Mouse (Mus musculus): ENCODE measurements at regions not wholly inside any gene's neighbourhood (a gene's known extent, or its start where the extent isn't known, plus 50 kb on each side); places are given as distances from the start of the nearest gene placed in this dataset.

DNA sequence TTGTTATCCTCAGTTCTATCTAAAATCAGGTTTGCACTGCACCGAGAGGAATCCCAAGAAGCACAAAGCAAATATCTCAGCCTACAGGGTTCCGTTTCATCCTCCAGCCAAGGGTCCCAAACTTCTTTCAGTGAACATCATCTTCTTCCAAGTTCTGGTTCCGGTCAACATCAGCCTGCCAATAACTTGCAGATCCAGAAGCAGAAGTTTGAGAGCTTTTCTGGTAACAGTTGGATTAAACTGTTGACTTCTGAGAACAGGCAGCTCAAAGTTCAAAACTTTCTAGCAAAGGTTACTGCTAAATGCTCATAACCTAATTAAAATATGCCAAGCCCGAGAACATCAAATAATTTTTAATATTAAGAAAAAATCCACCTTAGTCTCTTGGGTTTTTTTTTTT lies 237.0 kb upstream of the Gm37988 start:
- Histone ChIP-seq H3K4me3 (no peak overlapping the region), H3K27me3 (no peaks in the 10 kb centered on the region), H3K9ac (no peak overlapping the region), H3K27ac (no peak overlapping the region), H3K36me3 (no peaks in the 10 kb centered on the region), H3K9me3 (no peaks in the 10 kb centered on the region), H3K4me2 (no peak overlapping the region), H3K4me1 (0 out of 2 replicates have a peak, but pooled peaks cover 3% of the 10 kb centered on the region)
- no peak for ATAC-seq (ENCODE audit: insufficient number of reproducible peaks, insufficient read depth, low FRiP score, low TSS enrichment, low read depth)
- 88% methylated on average over 4 of the region's 4 CpGs for WGBS

DNA sequence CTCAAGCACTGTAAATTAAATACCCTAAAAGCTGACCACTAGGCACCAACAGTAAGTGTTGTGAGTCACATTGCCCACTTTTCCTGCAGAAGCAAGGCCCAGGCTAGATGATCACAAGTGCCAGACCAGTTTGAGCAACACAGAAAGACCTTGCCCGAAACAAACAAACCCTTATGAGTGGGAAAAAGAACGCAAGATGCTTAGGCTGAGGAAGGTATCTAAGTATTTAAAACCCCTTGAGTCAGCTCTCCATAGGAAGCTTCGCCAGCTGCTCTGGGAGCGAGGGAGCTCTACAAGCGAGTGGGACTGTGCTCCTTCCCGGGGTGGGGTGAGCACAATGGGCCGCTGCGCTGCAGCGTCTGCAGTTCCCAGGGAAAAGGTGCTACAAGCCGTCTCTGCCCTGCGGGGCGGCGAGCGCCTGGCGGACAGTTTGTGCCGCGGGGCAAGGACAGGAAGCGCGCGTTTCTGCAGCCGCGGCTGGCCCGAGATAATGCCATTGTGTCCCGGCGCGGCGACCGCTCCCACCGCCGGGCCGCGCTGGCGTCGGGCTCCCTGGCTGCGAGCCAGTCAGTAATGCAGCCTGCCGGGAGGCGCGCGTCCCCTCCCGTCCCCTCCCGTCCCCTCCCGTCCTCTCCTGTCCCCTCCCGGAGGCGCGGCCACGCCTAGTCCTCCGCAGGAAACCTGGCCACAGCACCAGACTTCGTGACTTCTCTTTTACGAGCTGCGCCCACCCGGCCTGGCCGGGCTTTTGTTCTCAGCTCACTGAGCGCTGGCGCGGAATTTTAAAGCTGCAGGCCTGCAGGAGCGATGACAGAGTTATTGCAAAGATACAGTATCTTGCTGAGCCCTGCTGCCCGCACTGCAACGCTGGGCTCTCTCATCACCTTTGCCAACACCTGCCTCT lies 236.1 kb upstream of the Gm37988 start:
- Histone ChIP-seq H3K36me3 (no peaks in the 10 kb centered on the region), H3K4me3 (peak overlapping the region; percentile 64), H3K9me3 (no peaks in the 10 kb centered on the region), H3K27ac (peak overlapping the region; percentile 51; the same call in 1 of the 2 replicates), H3K27me3 (no peaks in the 10 kb centered on the region), H3K4me2 (peak overlapping the region; percentile 87), H3K4me1 (0 out of 2 replicates have a peak, but pooled peaks cover 3% of the 10 kb centered on the region), H3K9ac (peak overlapping the region; percentile 83)
- WGBS: under 1% methylated on average over 58 of the region's 58 CpGs
- ATAC-seq (ENCODE audit: insufficient number of reproducible peaks, insufficient read depth, low FRiP score, low TSS enrichment, low read depth): peak; percentile 93

- peak overlapping the region; percentile 87 for H3K4me2 ChIP-seq
- H3K4me1 ChIP-seq: 0 out of 2 replicates have a peak, but pooled peaks cover 3% of the 10 kb centered on the region
- H3K9ac ChIP-seq: no peak overlapping the region
- peak overlapping the region; percentile 64; the same call in 1 of the 2 replicates for H3K4me3 ChIP-seq
- no peaks in the 10 kb centered on the region for H3K36me3 ChIP-seq
- no peaks in the 10 kb centered on the region for H3K27me3 ChIP-seq
- no peaks in the 10 kb centered on the region for H3K9me3 ChIP-seq
- WGBS: 38% methylated on average over 3 of the region's 3 CpGs
- no peak for ATAC-seq (ENCODE audit: insufficient number of reproducible peaks, insufficient read depth, low FRiP score, low TSS enrichment, low read depth)
- H3K27ac ChIP-seq: no peak overlapping the region
Observed at GRCm38 (mm10) chr1:4572311-4572710, 235.4 kb upstream of the Gm37988 start.

- Histone ChIP-seq H3K4me1 (0 out of 2 replicates have a peak, but pooled peaks cover 3% of the 10 kb centered on the region), H3K27ac (no peak overlapping the region), H3K9me3 (no peaks in the 10 kb centered on the region), H3K4me3 (no peak overlapping the region), H3K9ac (no peak overlapping the region), H3K27me3 (no peaks in the 10 kb centered on the region), H3K4me2 (no peak overlapping the region), H3K36me3 (no peaks in the 10 kb centered on the region)
- no peak for ATAC-seq (ENCODE audit: insufficient number of reproducible peaks, insufficient read depth, low FRiP score, low TSS enrichment, low read depth)
- WGBS: 55% methylated on average over 1 of the region's 1 CpGs
Observed at GRCm38 (mm10) chr1:4574101-4574500, 233.6 kb upstream of the Gm37988 start.

GRCm38 (mm10) chr1:4576957-4577356 lies 230.7 kb upstream of the Gm37988 start:
- H3K4me3 ChIP-seq: no peak overlapping the region
- WGBS: 70% methylated on average over 1 of the region's 1 CpGs
- no peaks in the 10 kb centered on the region for H3K36me3 ChIP-seq
- H3K9me3 ChIP-seq: no peaks in the 10 kb centered on the region
- no peak overlapping the region for H3K4me2 ChIP-seq
- H3K27me3 ChIP-seq: no peaks in the 10 kb centered on the region
- H3K27ac ChIP-seq: no peak overlapping the region
- no peak overlapping the region for H3K9ac ChIP-seq
- no peaks in the 10 kb centered on the region for H3K4me1 ChIP-seq
- no peak for ATAC-seq (ENCODE audit: insufficient number of reproducible peaks, insufficient read depth, low FRiP score, low TSS enrichment, low read depth)

- no peaks in the 10 kb centered on the region for H3K9me3 ChIP-seq
- no peak for ATAC-seq (ENCODE audit: insufficient number of reproducible peaks, insufficient read depth, low FRiP score, low TSS enrichment, low read depth)
- no peak overlapping the region for H3K27ac ChIP-seq
- no peaks in the 10 kb centered on the region for H3K4me1 ChIP-seq
- H3K27me3 ChIP-seq: no peaks in the 10 kb centered on the region
- no peak overlapping the region for H3K9ac ChIP-seq
- no peak overlapping the region for H3K4me2 ChIP-seq
- H3K36me3 ChIP-seq: no peaks in the 10 kb centered on the region
- no peak overlapping the region for H3K4me3 ChIP-seq
Observed at GRCm38 (mm10) chr1:4582534-4582933, 225.2 kb upstream of the Gm37988 start.

- WGBS: 81% methylated on average over 3 of the region's 3 CpGs
- Histone ChIP-seq H3K4me1 (no peaks in the 10 kb centered on the region), H3K36me3 (no peaks in the 10 kb centered on the region), H3K9me3 (no peaks in the 10 kb centered on the region), H3K27ac (no peak overlapping the region), H3K9ac (no peak overlapping the region), H3K27me3 (no peaks in the 10 kb centered on the region), H3K4me2 (no peak overlapping the region), H3K4me3 (no peak overlapping the region)
- ATAC-seq (ENCODE audit: insufficient number of reproducible peaks, insufficient read depth, low FRiP score, low TSS enrichment, low read depth): no peak
Observed at GRCm38 (mm10) chr1:4597856-4598255, 209.8 kb upstream of the Gm37988 start.

DNA sequence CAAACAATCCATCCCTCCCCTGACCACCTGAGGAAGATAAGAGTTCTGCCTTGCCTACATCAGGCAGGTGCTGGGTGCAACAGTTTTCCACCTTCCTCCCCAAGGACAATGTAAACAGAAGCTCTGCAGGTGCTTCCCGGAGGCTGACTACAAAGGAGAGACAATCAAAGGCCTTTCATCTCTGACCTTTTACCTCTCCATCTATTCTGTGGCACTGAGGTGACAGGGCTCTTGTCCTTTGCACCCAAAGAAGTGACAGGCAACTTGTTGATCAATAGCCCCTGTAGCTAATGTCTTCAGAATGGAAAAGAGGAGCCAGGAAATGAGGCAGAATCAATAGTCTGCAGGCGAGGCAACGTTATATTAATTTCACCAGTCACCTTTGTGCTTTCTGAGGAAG lies 209.3 kb upstream of the Gm37988 start:
- Histone ChIP-seq H3K4me1 (no peaks in the 10 kb centered on the region), H3K27me3 (no peaks in the 10 kb centered on the region), H3K4me2 (no peak overlapping the region), H3K27ac (no peak overlapping the region), H3K9me3 (no peaks in the 10 kb centered on the region), H3K36me3 (no peaks in the 10 kb centered on the region), H3K4me3 (no peak overlapping the region), H3K9ac (no peak overlapping the region)
- ATAC-seq (ENCODE audit: insufficient number of reproducible peaks, insufficient read depth, low FRiP score, low TSS enrichment, low read depth): no peak
- whole genome bisulfite sequencing: 57% methylated on average over 3 of the region's 3 CpGs

- Histone ChIP-seq H3K9ac (no peak overlapping the region), H3K36me3 (no peaks in the 10 kb centered on the region), H3K4me2 (no peak overlapping the region), H3K27me3 (no peaks in the 10 kb centered on the region), H3K27ac (no peak overlapping the region), H3K9me3 (no peaks in the 10 kb centered on the region), H3K4me1 (no peaks in the 10 kb centered on the region), H3K4me3 (no peak overlapping the region)
- 80% methylated on average over 3 of the region's 3 CpGs for WGBS
- ATAC-seq (ENCODE audit: insufficient number of reproducible peaks, insufficient read depth, low FRiP score, low TSS enrichment, low read depth): no peak
Observed at GRCm38 (mm10) chr1:4602386-4602785, 205.3 kb upstream of the Gm37988 start.

DNA sequence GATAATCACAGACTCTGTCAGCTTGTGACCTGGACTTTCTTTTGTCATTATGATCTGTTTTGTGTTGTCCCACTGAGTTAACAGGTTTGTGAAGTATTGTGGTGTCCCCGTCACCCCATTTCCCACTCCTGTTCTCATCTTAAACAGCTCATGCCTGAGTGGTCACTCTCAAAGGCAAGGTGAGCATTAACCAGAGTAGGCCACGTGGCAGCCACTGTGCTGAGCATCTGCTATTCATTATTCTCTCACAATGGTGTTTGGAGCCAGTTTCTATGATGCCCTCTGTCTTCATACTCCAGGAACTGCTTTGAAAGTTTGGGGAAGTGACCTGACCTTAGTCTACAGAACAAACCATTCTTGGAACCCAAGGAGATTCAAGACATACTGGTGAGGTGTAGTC lies 198.9 kb upstream of the Gm37988 start:
- no peak overlapping the region for H3K4me3 ChIP-seq
- no peak overlapping the region for H3K4me2 ChIP-seq
- ATAC-seq (ENCODE audit: insufficient number of reproducible peaks, insufficient read depth, low FRiP score, low TSS enrichment, low read depth): no peak
- WGBS: 44% methylated on average over 2 of the region's 2 CpGs
- no peak overlapping the region for H3K27ac ChIP-seq
- H3K9ac ChIP-seq: no peak overlapping the region
- H3K36me3 ChIP-seq: no peaks in the 10 kb centered on the region
- H3K27me3 ChIP-seq: no peaks in the 10 kb centered on the region
- no peaks in the 10 kb centered on the region for H3K9me3 ChIP-seq
- no peaks in the 10 kb centered on the region for H3K4me1 ChIP-seq

GRCm38 (mm10) chr1:4613305-4613704 lies 194.4 kb upstream of the Gm37988 start:
- Histone ChIP-seq H3K9me3 (no peaks in the 10 kb centered on the region), H3K27ac (no peak overlapping the region), H3K4me1 (no peaks in the 10 kb centered on the region), H3K9ac (no peak overlapping the region), H3K4me2 (no peak overlapping the region), H3K27me3 (no peaks in the 10 kb centered on the region), H3K4me3 (no peak overlapping the region), H3K36me3 (no peaks in the 10 kb centered on the region)
- 72% methylated on average over 4 of the region's 4 CpGs for WGBS
- no peak for ATAC-seq (ENCODE audit: insufficient number of reproducible peaks, insufficient read depth, low FRiP score, low TSS enrichment, low read depth)

DNA sequence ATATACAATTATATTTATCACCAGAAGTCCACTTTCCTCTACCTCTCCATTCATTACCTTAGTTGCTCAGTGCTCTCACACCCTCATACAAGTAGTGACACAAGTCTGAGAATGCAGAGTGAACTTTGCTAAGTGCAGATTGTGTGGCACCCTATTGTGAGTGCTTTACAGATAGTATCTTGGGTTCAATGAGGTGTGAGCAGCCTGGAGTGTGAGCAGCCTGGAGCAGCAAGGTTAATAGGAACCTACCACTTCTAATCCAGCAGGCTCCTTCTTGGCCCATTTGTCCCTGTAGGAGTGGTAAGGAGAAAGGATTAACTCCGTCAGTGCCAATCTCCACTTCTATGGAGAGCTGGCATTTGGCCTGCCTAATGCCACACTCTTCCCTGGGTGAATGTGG lies 192.4 kb upstream of the Gm37988 start:
- no peaks in the 10 kb centered on the region for H3K4me1 ChIP-seq
- no peaks in the 10 kb centered on the region for H3K27me3 ChIP-seq
- ATAC-seq (ENCODE audit: insufficient number of reproducible peaks, insufficient read depth, low FRiP score, low TSS enrichment, low read depth): no peak
- H3K9me3 ChIP-seq: no peaks in the 10 kb centered on the region
- H3K4me2 ChIP-seq: no peak overlapping the region
- WGBS: 94% methylated on average over 1 of the region's 1 CpGs
- no peak overlapping the region for H3K4me3 ChIP-seq
- no peaks in the 10 kb centered on the region for H3K36me3 ChIP-seq
- H3K9ac ChIP-seq: no peak overlapping the region
- H3K27ac ChIP-seq: no peak overlapping the region
